Mouse (Mus musculus) kidney, adult 2 months (tissue): ENCODE measurements around the gene Lum.

Experiments
- CTCF ChIP-seq: fragments of 200-500 bp; conservative IDR thresholded peaks from 2 replicates; pipeline ENCODE4 v1.5.1; 2011; ENCODE audit warnings: low read depth, mild to moderate bottlenecking, control low read depth, low read length, moderate library complexity, mixed read lengths; ENCODE audit not compliant: insufficient read depth, insufficient read length
- POLR2A ChIP-seq: fragments of 200-500 bp; IDR thresholded peaks from one replicate; pipeline ENCODE4 v1.6.1; 2011; ENCODE audit warnings: low read depth, low read length, control low read depth

- TF ChIP-seq POLR2A (no peak), CTCF (no peak)
Observed at GRCm38 (mm10) chr10:97547740-97548139, 17.2 kb upstream of the Lum start.
